Mouse (Mus musculus) heart, adult 2 months (tissue): ENCODE results near the gene Ube2o. TPM values are rescaled to one million over a fixed set of nuclear protein-coding genes. Genes with fewer than 3 reads are reported as not detected.

ENCODE experiments used
- DNase-seq, 2 experiments: peaks; one replicate each; pipeline ENCODE4 v3.0.0; 2021
- H3K27ac ChIP-seq: fragments of 200-600 bp; 2 replicates; pipeline ENCODE4 v1.8.1; 2022
- H3K27me3 ChIP-seq: fragments of 200-500 bp; 2 replicates; pipeline ENCODE4 v1.6.1; 2012; ENCODE audit warnings: mild to moderate bottlenecking, low read length, inconsistent platforms, mixed read lengths; ENCODE audit not compliant: control insufficient read depth, insufficient read depth
- H3K36me3 ChIP-seq: fragments of 200-500 bp; 2 replicates; pipeline ENCODE4 v1.6.1; 2012; ENCODE audit warnings: low read length, inconsistent platforms; ENCODE audit not compliant: control insufficient read depth, insufficient read depth
- H3K4me1 ChIP-seq: fragments of 200-500 bp; 2 replicates; pipeline ENCODE4 v1.6.1; 2011; ENCODE audit warnings: low read length; ENCODE audit not compliant: control insufficient read depth, insufficient read depth
- H3K4me3 ChIP-seq: fragments of 200-600 bp; 2 replicates; pipeline ENCODE4 v1.8.1; 2022
- H3K79me2 ChIP-seq: fragments of 200-500 bp; replicated peaks from 2 replicates; pipeline ENCODE4 v1.6.1; 2012; ENCODE audit warnings: mild to moderate bottlenecking, inconsistent platforms, low read length, moderate library complexity, mixed read lengths; ENCODE audit not compliant: control insufficient read depth, insufficient read depth
- H3K9ac ChIP-seq: fragments of 200-500 bp; 2 replicates; pipeline ENCODE4 v1.6.1; 2012; ENCODE audit warnings: low read depth, mild to moderate bottlenecking, control low read depth, inconsistent platforms, low read length, mixed read lengths
- CTCF ChIP-seq: fragments of 200-600 bp; IDR thresholded peaks from 2 replicates; pipeline ENCODE4 v1.8.1; 2022; ENCODE audit warnings: antibody characterized with exemption, mild to moderate bottlenecking, moderate library complexity
- EP300 ChIP-seq: fragments of 200-500 bp; IDR thresholded peaks from 2 replicates; pipeline ENCODE4 v1.6.1; 2011; ENCODE audit warnings: low read depth, low read length, control low read depth; ENCODE audit not compliant: insufficient read depth
- POLR2A ChIP-seq: fragments of 200-500 bp; IDR thresholded peaks from 2 replicates; pipeline ENCODE4 v1.6.1; 2011; ENCODE audit warnings: mild to moderate bottlenecking, low read depth, low read length, control low read depth; ENCODE audit not compliant: insufficient read depth
- WGBS: fragments of 180-500 bp; shearing (Covaris S2); methylation state at CpG from one replicate; pipeline ENCODE4 v1.1.7; 2018; 5-methylcytosine and 5-hydroxymethylcytosine counted together
- intact Hi-C: fragments of 180-260 bp; cut with DNase I; formaldehyde crosslinking; loops from one replicate; pipeline ENCODE4 v1.15.1; 2025
- polyA plus RNA-seq: library from polyadenylated mRNA; depleted of rRNA; stranded (reverse); fragments of >200 nt; gene quantifications from 2 replicates; pipeline ENCODE4 v1.2.3, GENCODE M21; 2012
- total RNA-seq, 2 experiments: library from RNA; stranded (reverse); gene quantifications; 2 replicates each; pipeline ENCODE4 v1.2.3; 2021

Ube2o gene
- total and polyA plus RNA-seq, 3 experiments = 24.8 to 36.3 (median 26.4) TPM

DNA sequence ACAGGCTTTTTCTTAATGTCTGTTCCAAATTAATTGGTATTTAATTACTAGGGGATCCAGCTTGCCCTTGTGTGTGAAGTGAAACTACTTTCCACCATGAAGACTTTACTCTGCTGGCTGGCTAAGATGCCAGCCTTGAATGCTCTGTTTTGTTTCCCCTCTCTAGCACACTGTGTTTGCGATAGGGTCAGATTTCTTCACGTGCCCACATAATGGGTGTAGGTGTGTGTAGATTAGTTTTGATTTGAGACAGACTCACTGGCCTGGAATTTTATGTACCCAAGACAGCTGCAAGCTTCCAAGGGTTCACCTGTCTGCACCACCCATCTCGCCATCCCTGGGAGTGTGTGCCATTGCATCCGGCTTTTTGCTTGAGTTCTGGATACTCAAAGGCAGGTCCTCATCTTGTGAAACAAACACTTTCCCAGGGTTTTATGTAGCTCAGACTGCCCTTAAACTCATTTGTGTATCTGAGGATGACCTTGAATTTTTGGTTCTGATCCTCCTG lies 67.7 kb downstream of the Ube2o start:
- 79% methylated on average over 4 of the region's 4 CpGs for WGBS
- H3K27ac ChIP-seq = no peak overlapping the region
- no peaks in the 10 kb centered on the region for H3K79me2 ChIP-seq
- intact Hi-C loops = no loop called here
- TF ChIP-seq CTCF (no peak), EP300 (no peak), POLR2A (no peak)
- no peaks in the 10 kb centered on the region for H3K27me3 ChIP-seq
- no peaks in the 10 kb centered on the region for H3K36me3 ChIP-seq
- H3K4me1 ChIP-seq = peaks cover 1% of the 10 kb centered on the region; the same call in 1 of the 2 replicates
- no peak overlapping the region for H3K9ac ChIP-seq
- H3K4me3 ChIP-seq = no peak overlapping the region
- DNase-seq = no peak

DNA sequence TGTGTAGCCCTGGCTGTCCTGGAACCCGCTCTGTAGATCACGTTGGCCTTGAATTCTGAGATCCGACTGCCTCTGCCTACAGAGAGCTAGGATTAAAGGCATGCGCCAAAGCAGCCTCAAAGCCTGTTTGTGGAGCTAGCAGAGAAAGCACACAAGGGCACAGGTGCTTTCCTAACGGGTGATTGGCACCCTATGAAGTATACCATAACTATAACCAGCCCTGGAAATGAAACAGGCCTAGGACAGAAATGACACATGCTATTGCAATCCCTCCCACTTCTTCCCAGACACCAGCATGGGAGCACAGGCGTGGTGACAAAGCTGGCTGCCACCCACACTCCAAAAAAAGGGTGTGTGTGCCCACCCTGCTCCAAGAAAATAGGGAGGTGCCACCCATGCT lies 68.3 kb downstream of the Ube2o start:
- no peak overlapping the region for H3K27ac ChIP-seq
- H3K36me3 ChIP-seq = no peaks in the 10 kb centered on the region
- no peaks in the 10 kb centered on the region for H3K79me2 ChIP-seq
- no peak for DNase-seq
- TF ChIP-seq CTCF (no peak), EP300 (no peak), POLR2A (no peak)
- no peaks in the 10 kb centered on the region for H3K27me3 ChIP-seq
- H3K9ac ChIP-seq = no peak overlapping the region
- no peaks in the 10 kb centered on the region; the same call in 1 of the 2 replicates for H3K4me1 ChIP-seq
- no peak overlapping the region for H3K4me3 ChIP-seq
- 79% methylated on average over 6 of the region's 6 CpGs for WGBS
- intact Hi-C loops = no loop called here

DNA sequence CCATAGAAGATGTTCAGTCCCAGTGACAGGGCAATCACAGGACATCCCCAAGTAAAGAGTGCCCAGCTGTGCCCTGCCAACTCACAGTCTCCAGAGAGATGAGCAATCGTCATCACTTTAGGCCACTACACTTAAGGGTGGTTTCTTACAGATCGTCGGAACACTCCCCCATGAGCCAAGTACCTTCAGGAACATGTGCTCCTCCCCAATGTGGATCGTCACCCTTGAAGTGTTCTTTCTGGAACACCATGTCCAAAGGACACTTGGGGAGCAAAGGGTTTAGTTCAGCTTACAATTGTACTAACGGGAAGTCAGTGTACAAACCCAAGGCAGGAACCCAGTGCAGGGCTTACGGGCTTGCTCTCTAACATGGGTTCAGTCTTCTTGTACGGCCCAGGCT lies 69.1 kb downstream of the Ube2o start:
- no peaks in the 10 kb centered on the region for H3K36me3 ChIP-seq
- intact Hi-C loops = no loop called here
- H3K9ac ChIP-seq = no peak overlapping the region
- TF ChIP-seq POLR2A = no peak
- TF ChIP-seq EP300 = no peak
- TF ChIP-seq CTCF = no peak
- no peak for DNase-seq
- 90% methylated on average over 7 of the region's 7 CpGs for WGBS
- H3K27me3 ChIP-seq = no peaks in the 10 kb centered on the region
- H3K27ac ChIP-seq = no peak overlapping the region
- H3K4me1 ChIP-seq = no peaks in the 10 kb centered on the region
- no peak overlapping the region for H3K4me3 ChIP-seq
- H3K79me2 ChIP-seq = no peaks in the 10 kb centered on the region

DNA sequence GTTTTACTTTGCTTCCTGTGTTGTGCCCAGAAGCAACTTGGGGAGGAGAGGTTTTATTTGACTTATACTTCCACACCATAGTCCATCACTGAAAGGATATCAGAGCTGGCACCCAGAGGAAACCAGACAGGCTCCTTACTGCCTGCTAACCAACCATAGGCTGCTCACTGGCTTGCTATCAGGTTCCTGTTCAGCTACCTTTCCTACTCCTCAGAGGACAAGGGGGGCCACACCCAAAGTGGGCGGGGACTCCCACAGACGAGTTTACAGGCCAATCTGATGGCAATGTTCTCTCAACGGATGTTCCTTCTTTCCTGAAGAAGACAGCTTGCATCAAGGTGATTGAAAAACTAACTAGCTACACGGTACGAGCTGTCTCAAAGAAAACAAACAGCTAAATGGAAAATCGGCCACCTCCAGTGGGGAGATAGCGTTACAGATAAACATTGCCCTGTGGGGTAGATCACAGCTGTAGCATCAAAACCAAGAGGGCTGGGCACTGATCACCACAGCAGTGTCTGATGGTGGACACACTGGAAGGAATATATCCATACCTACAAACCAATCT lies 69.9 kb downstream of the Ube2o start:
- DNase-seq = no peak
- 52% methylated on average over 7 of the region's 7 CpGs for WGBS
- H3K27me3 ChIP-seq = no peaks in the 10 kb centered on the region
- no peaks in the 10 kb centered on the region for H3K36me3 ChIP-seq
- TF ChIP-seq CTCF (no peak), EP300 (no peak), POLR2A (no peak)
- no peak overlapping the region for H3K9ac ChIP-seq
- H3K4me3 ChIP-seq = no peak overlapping the region
- H3K27ac ChIP-seq = no peak overlapping the region
- intact Hi-C loops = no loop called here
- no peaks in the 10 kb centered on the region for H3K4me1 ChIP-seq
- no peaks in the 10 kb centered on the region for H3K79me2 ChIP-seq

DNA sequence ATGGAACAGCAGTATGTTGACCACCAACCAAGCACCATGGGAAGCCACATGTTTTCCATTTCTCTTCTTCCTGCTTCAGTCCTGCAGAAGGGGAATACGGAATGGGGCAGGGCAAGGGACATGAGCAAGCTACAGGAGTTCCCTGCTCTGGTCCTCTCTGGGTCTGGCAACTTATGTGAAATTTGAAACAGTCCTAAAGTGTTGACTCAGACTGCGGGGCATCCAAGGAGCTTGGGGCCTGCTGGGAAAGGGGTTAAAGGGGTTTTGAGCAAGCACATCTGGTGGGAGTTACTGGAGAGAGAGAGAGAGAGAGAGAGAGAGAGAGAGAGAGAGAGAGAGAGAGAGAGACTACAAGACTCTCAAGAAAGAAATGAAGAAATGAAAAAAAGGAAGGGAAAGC lies 72.6 kb downstream of the Ube2o start:
- Histone ChIP-seq H3K9ac (no peak overlapping the region), H3K27me3 (no peaks in the 10 kb centered on the region), H3K79me2 (no peaks in the 10 kb centered on the region), H3K27ac (no peak overlapping the region), H3K36me3 (no peaks in the 10 kb centered on the region), H3K4me1 (no peaks in the 10 kb centered on the region), H3K4me3 (no peak overlapping the region)
- no peak for DNase-seq
- TF ChIP-seq POLR2A = no peak
- no peak for TF ChIP-seq EP300
- TF ChIP-seq CTCF = no peak
- intact Hi-C loops = no loop called here
- WGBS = 60% methylated on average over 2 of the region's 2 CpGs

DNA sequence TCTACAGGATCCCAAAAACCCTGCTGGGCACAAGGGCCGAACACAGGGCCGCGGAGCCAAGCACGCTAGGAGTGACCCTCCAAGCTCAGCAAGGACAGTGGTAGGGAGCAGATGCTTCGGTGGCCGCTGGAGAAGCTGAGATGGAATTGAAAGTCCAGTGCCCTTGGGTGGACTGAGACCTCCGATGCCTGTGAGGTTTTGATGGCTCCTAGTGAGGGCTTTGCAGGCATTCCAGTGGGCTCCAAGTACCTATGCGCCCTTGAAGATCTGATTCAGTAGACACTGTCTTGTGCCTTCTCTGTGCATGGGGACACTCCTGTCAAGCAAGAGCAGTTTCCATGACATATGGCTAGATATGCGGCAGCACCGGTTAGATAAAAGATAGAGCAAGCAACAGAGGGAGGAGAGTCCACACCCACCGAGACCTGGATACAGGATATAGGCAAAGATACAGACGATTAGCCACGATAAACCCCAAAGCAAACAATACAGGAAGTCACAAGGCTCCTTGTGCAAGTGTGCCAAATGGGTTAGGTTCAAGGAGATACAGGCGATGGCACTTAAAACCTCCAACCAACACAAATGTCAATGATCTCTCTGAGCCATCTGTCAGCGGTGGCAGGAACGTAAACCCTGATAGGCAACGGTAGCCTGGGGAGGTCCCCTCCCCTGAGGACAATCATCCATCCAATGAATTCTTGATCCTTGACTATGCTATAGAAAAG lies 74.9 kb downstream of the Ube2o start:
- Histone ChIP-seq H3K4me1 (peaks cover under 1% of the 10 kb centered on the region; the same call in 1 of the 2 replicates), H3K36me3 (no peaks in the 10 kb centered on the region), H3K4me3 (no peak overlapping the region), H3K27ac (no peak overlapping the region), H3K27me3 (no peaks in the 10 kb centered on the region), H3K79me2 (no peaks in the 10 kb centered on the region), H3K9ac (no peak overlapping the region)
- 69% methylated on average over 17 of the region's 17 CpGs for WGBS
- no peak for TF ChIP-seq POLR2A
- no peak for TF ChIP-seq EP300
- TF ChIP-seq CTCF = no peak
- intact Hi-C loops = no loop called here
- DNase-seq = no peak
